Mouse (Mus musculus) G1E (cell line): Measurements from ENCODE around the gene Nkd2. TPM values are rescaled to one million over a fixed set of nuclear protein-coding genes. Genes with fewer than 3 reads are reported as not detected.

ENCODE experiments used
- ATAC-seq: 2 replicates; pipeline ENCODE4 v1.8.0; 2016; ENCODE audit warnings: mild to moderate bottlenecking; ENCODE audit not compliant: insufficient number of reproducible peaks, poor library complexity, low FRiP score, severe bottlenecking; ENCODE audit errors: extremely low read depth
- DNase-seq: peaks from one replicate; pipeline ENCODE4 v3.0.0; 2012; ENCODE audit warnings: low spot score
- H3K27me3 ChIP-seq: 2 replicates; pipeline ENCODE4 v1.6.1; 2012; ENCODE audit warnings: mild to moderate bottlenecking, low read length, inconsistent platforms; ENCODE audit not compliant: insufficient read depth
- H3K36me3 ChIP-seq: replicated peaks from 2 replicates; pipeline ENCODE3; 2012; ENCODE audit warnings: mild to moderate bottlenecking, inconsistent platforms
- H3K4me1 ChIP-seq: 2 replicates; pipeline ENCODE4 v1.6.1; 2012; ENCODE audit warnings: low read depth, low read length, inconsistent platforms, mixed read lengths; ENCODE audit not compliant: insufficient read depth
- H3K4me3 ChIP-seq: 2 replicates; pipeline ENCODE4 v1.5.1; 2012; ENCODE audit warnings: low read depth, mild to moderate bottlenecking, inconsistent platforms, low read length, moderate library complexity, mixed read lengths
- H3K9me3 ChIP-seq: replicated peaks from 2 replicates; pipeline ENCODE4 v1.6.1; 2012; ENCODE audit warnings: inconsistent platforms
- CTCF ChIP-seq: IDR thresholded peaks from 2 replicates; pipeline ENCODE4 v1.5.1; 2012; ENCODE audit warnings: low read depth, low read length, inconsistent platforms, mixed read lengths
- GATA1 ChIP-seq: IDR thresholded peaks from 2 replicates; pipeline ENCODE4 v1.6.1; 2012; ENCODE audit warnings: borderline replicate concordance, low read length, inconsistent platforms, mixed read lengths
- GATA2 ChIP-seq: IDR thresholded peaks from 2 replicates; pipeline ENCODE4 v1.6.1; 2012; ENCODE audit warnings: low read depth, low read length, inconsistent platforms, borderline replicate concordance
- POLR2AphosphoS5 ChIP-seq: IDR thresholded peaks from 2 replicates; pipeline ENCODE4 v1.6.1; 2012; ENCODE audit warnings: low read depth, low read length, inconsistent platforms; ENCODE audit not compliant: insufficient replicate concordance
- TAL1 ChIP-seq: conservative IDR thresholded peaks from 2 replicates; pipeline ENCODE4 v1.6.1; 2012; ENCODE audit warnings: low read depth, low read length, inconsistent platforms, mixed read lengths
- polyA plus RNA-seq: library from polyadenylated mRNA; stranded (reverse); fragments of >175 nt; gene quantifications from 2 replicates; pipeline ENCODE4 v1.2.3, GENCODE M21; 2012
- total RNA-seq, 2 experiments: library from RNA; stranded (forward) in 1 of 2; stranded (reverse) in 1 of 2; fragments of 200-1000 nt in 1 of 2; fragments of >200 nt in 1 of 2; fragmentation: Nextera tagmentation in 1 of 2; gene quantifications; 2 replicates each; pipeline ENCODE4 v1.2.3; 2014 to 2017

Gene Nkd2
- total and polyA plus RNA-seq, 3 experiments, result 0.27 TPM; not detected in 2

DNA sequence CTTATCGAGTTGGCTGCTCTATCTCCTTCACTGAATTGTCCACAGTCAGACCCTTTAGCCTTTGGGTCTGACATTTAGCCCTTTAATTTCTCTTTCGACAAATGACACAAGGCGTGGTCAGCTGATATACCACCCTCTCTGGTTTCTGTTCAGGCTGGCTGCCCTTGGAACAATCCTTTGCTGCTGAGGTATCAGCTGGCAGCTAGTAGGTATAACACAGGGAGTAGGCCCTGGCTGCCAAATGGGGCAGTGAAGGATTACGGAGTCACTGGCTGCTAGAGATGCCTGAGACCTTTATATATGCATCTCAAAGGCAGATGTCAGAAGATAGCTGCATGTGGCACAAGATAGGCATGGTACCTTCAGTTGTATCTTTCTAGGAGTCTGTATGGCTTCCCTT is 71.6 kb downstream of the Nkd2 start:
- no peak for ATAC-seq
- Histone ChIP-seq H3K4me1 (no peaks in the 10 kb centered on the region), H3K36me3 (no peaks in the 10 kb centered on the region), H3K9me3 (no peaks in the 10 kb centered on the region), H3K27me3 (no peaks in the 10 kb centered on the region), H3K4me3 (no peak overlapping the region)
- TF ChIP-seq TAL1, result no peak
- no peak for TF ChIP-seq GATA2
- no peak for TF ChIP-seq CTCF
- no peak for TF ChIP-seq GATA1
- no peak for DNase-seq

DNA sequence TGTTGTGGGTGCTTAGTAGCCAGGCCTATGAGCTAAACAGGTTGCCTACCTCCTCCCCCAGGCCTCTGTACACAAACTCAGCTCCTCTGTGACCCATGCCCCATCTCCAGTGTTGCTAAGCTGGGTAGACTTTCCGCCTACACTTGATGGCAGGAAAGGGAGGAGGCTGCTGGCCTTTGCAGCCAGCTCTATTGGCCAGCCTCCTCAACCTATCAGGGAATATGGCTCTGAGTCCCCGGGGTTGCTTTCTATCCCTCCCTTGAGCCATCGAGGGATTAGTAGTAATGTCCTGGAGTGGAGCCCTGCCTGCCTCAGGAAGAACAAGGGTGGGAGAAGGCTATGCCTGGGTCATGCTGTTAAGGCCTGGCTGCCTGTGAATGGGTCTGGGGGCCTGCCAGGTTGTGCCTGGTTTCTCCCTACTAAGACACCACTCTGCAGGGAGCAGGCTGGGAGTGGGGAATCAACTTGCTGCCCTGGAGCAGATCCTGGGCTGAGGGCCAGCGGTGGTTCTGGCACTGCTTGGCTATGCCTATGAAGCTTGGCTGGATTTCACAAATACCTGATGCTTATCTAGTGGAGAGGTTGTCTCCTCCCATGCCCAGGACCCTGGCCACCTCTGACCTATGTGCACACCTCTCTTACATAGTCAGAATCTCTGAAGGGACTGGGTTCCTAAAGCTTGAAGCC is 73.8 kb downstream of the Nkd2 start:
- H3K9me3 ChIP-seq, result no peaks in the 10 kb centered on the region
- no peaks in the 10 kb centered on the region for H3K27me3 ChIP-seq
- no peak overlapping the region for H3K4me3 ChIP-seq
- DNase-seq (no peak), ATAC-seq (no peak)
- no peaks in the 10 kb centered on the region for H3K4me1 ChIP-seq
- no peaks in the 10 kb centered on the region for H3K36me3 ChIP-seq
- no peak for TF ChIP-seq POLR2AphosphoS5
- no peak for TF ChIP-seq TAL1
- no peak for TF ChIP-seq GATA1

DNA sequence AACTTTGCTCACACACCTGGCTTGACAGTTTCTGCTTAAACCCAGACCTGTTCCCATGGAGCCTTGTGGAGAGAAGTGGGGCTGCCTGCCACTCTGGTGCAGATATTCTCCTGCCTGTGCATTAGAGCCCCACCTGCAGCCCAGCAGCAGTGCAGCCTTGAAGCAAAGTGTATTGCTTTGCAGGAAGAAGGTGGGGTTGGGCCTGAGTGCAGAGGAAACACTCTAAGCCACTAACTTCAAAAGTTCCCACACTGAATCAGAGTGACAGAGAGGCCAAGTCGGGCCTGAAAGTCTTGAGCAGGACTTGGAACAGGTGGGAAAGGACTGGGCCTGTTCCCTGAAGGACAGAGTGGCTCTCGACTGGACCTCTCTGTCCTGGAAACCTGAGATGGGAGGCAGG is 74.8 kb downstream of the Nkd2 start:
- no peaks in the 10 kb centered on the region for H3K36me3 ChIP-seq
- no peaks in the 10 kb centered on the region for H3K4me1 ChIP-seq
- no peak overlapping the region for H3K4me3 ChIP-seq
- no peaks in the 10 kb centered on the region for H3K9me3 ChIP-seq
- DNase-seq (no peak), ATAC-seq (no peak)
- no peaks in the 10 kb centered on the region for H3K27me3 ChIP-seq
- TF ChIP-seq CTCF (no peak), GATA1 (no peak), TAL1 (no peak), POLR2AphosphoS5 (no peak), GATA2 (no peak)

DNA sequence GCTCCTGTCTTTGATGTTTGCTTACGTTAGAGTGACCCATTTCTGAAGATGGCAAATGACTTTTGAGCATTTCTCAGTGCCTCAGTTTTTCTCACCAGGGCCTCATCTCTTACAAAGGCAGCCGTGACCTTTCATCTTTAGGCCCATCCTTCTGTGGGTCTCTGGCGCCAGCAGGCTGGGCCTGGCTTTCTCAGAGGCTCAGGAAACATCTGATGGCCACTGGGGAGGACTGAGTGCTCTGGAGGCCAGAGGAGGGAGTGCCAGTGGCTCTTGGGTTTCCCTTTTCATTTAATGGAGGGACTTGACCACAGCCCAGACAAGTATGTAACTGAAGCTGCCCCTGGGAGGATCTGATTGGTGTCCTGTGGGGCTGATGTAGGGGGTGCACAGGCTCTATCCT is 76.3 kb downstream of the Nkd2 start:
- TF ChIP-seq POLR2AphosphoS5 (no peak), TAL1 (no peak), CTCF (no peak), GATA1 (no peak), GATA2 (no peak)
- DNase-seq (no peak), ATAC-seq (no peak)
- Histone ChIP-seq H3K9me3 (no peaks in the 10 kb centered on the region), H3K4me3 (no peak overlapping the region), H3K4me1 (no peaks in the 10 kb centered on the region), H3K36me3 (no peaks in the 10 kb centered on the region), H3K27me3 (no peaks in the 10 kb centered on the region)

DNA sequence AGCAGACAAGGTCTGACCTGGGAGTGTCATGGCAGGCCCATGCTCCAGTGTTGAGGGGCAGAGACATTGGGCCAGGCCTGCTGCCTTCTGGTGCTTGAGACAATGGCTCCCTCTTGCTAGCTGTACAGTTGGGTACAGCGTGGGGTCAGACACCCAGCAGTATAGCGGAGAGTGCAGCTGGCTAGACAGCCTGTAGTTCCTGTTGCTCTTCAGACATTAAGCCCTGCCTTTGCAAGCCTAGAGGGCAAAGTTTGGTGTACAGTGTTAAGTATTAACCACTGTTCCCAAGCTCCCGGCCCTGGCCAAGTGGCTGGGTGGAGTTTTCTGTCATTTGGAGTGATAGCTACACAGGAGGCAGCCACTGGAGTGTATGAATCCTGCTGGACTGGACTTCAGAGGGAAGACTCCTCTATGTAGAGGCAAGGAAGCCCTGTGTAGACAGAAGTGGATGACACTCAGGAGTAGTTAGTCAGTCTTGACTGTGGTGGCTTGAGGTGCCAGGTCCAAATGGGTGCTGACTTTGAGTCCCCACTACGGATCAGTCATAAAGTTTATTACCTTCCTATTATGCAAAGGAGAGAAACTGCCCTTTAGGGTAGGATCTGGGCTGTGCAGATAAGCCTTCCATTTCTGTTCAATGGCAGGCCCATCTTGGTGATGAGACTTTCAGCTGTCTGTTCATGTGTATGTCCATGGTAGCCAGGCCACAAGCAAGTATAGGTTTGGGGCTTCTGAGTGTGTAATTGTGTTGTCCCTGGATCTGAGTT is 77.3 kb downstream of the Nkd2 start:
- no peak for ATAC-seq
- DNase-seq, result no peak
- TF ChIP-seq GATA2 (no peak), CTCF (no peak), POLR2AphosphoS5 (no peak), TAL1 (no peak), GATA1 (no peak)

More for the DNA sequence above, 77.3 kb downstream of the Nkd2 start:
- no peak overlapping the region for H3K4me3 ChIP-seq
- H3K27me3 ChIP-seq, result no peaks in the 10 kb centered on the region
- no peaks in the 10 kb centered on the region for H3K9me3 ChIP-seq
- H3K36me3 ChIP-seq, result no peaks in the 10 kb centered on the region
- H3K4me1 ChIP-seq, result no peaks in the 10 kb centered on the region

Other genes with a start within 250 kb of the Nkd2 start
- gene Clptm1l, start 243.6 kb downstream of the Nkd2 start, total RNA-seq (2014; fragmentation: Nextera tagmentation), result 119 and 137 TPM in 2 replicates
- 103 and 107 TPM in 2 replicates for gene Clptm1l, start 243.6 kb downstream of the Nkd2 start, total RNA-seq (2017)
- gene Clptm1l, start 243.6 kb downstream of the Nkd2 start, polyA plus RNA-seq, result 24.2 and 34.3 TPM in 2 replicates
- not detected in 2 replicates for gene Tert, start 220.7 kb downstream of the Nkd2 start, total RNA-seq (2014; fragmentation: Nextera tagmentation)
- 0.06 and 0.11 TPM in 2 replicates for gene Tert, start 220.7 kb downstream of the Nkd2 start, total RNA-seq (2017)
- not detected in 2 replicates for gene Tert, start 220.7 kb downstream of the Nkd2 start, polyA plus RNA-seq
- gene Slc6a18, start 169.6 kb downstream of the Nkd2 start, total RNA-seq (2014; fragmentation: Nextera tagmentation), result not detected in 2 replicates
- 0.05 and 0.06 TPM in 2 replicates for gene Slc6a18, start 169.6 kb downstream of the Nkd2 start, total RNA-seq (2017)
- gene Slc6a18, start 169.6 kb downstream of the Nkd2 start, polyA plus RNA-seq, result not detected in 2 replicates
- not detected in 2 replicates for gene Slc6a19, start 142.8 kb downstream of the Nkd2 start, total RNA-seq (2014; fragmentation: Nextera tagmentation)
- gene Slc6a19, start 142.8 kb downstream of the Nkd2 start, total RNA-seq (2017), result 0.12 and 0.22 TPM in 2 replicates
- not detected in 2 replicates for gene Slc6a19, start 142.8 kb downstream of the Nkd2 start, polyA plus RNA-seq
- gene Slc12a7, start 114.5 kb downstream of the Nkd2 start, total RNA-seq (2014; fragmentation: Nextera tagmentation), result 1.6 and 3.7 TPM in 2 replicates
- 0.70 and 0.82 TPM in 2 replicates for gene Slc12a7, start 114.5 kb downstream of the Nkd2 start, total RNA-seq (2017)
- 0.46 and 0.76 TPM in 2 replicates for gene Slc12a7, start 114.5 kb downstream of the Nkd2 start, polyA plus RNA-seq
- 46.7 and 57.6 TPM in 2 replicates for gene Trip13, start 90.2 kb upstream of the Nkd2 start, total RNA-seq (2014; fragmentation: Nextera tagmentation)
- 48.2 and 57.7 TPM in 2 replicates for gene Trip13, start 90.2 kb upstream of the Nkd2 start, total RNA-seq (2017)
- gene Trip13, start 90.2 kb upstream of the Nkd2 start, polyA plus RNA-seq, result 4.5 and 4.9 TPM in 2 replicates
- gene Brd9, start 90.2 kb upstream of the Nkd2 start, total RNA-seq (2014; fragmentation: Nextera tagmentation), result 33.0 and 41.3 TPM in 2 replicates
- gene Brd9, start 90.2 kb upstream of the Nkd2 start, total RNA-seq (2017), result 48.2 and 51.3 TPM in 2 replicates
- gene Brd9, start 90.2 kb upstream of the Nkd2 start, polyA plus RNA-seq, result 9.2 and 9.9 TPM in 2 replicates
- not detected in 2 replicates for gene Zdhhc11, start 116.2 kb upstream of the Nkd2 start, total RNA-seq (2014; fragmentation: Nextera tagmentation)
- gene Zdhhc11, start 116.2 kb upstream of the Nkd2 start, total RNA-seq (2017), result not detected in 2 replicates
- not detected in 2 replicates for gene Zdhhc11, start 116.2 kb upstream of the Nkd2 start, polyA plus RNA-seq
- not detected in 2 replicates for gene Tppp, start 161.8 kb upstream of the Nkd2 start, total RNA-seq (2014; fragmentation: Nextera tagmentation)
- 0.12 and 0.16 TPM in 2 replicates for gene Tppp, start 161.8 kb upstream of the Nkd2 start, total RNA-seq (2017)
- not detected in 2 replicates for gene Tppp, start 161.8 kb upstream of the Nkd2 start, polyA plus RNA-seq
- gene Cep72, start 214.7 kb upstream of the Nkd2 start, total RNA-seq (2014; fragmentation: Nextera tagmentation), result 14.4 and 16.3 TPM in 2 replicates
- 10.6 and 11.2 TPM in 2 replicates for gene Cep72, start 214.7 kb upstream of the Nkd2 start, total RNA-seq (2017)
- gene Cep72, start 214.7 kb upstream of the Nkd2 start, polyA plus RNA-seq, result 1.1 and 3.4 TPM in 2 replicates